ENCODE assay signal across 8 mouse cellular contexts in genomic region chr12:110889036-110890020, GRCm38 (mm10). TPM values are rescaled to one million over a fixed set of nuclear protein-coding genes. Genes with fewer than 3 reads are reported as not detected.
DNase-seq lines count a peak whose midpoint lies in the region; ATAC-seq lines count a peak whose summit lies in the region.

Cinp (minus strand) TSS chr12:110889145.
Tecpr2 (plus strand) TSS chr12:110889264.

- under 1% methylated on average over 72 of the region's 74 CpGs for WGBS in hindbrain, embryonic 12.5 days

- peak within 1 kb of the TSS; percentile 95 for H3K4me2 ChIP-seq in hindbrain, embryonic 12.5 days (replicated peaks)

- H3K27me3 ChIP-seq in hindbrain, embryonic 12.5 days, result no peaks in the 10 kb centered on the region

- ATAC-seq in hindbrain, embryonic 12.5 days (ENCODE audit: low FRiP score), result peak; percentile 99

- peaks cover 21% of the 10 kb centered on the region for H3K4me1 ChIP-seq in hindbrain, embryonic 12.5 days

- peak within 1 kb of the TSS; percentile 86 for H3K9ac ChIP-seq in hindbrain, embryonic 12.5 days

- no peaks in the 10 kb centered on the region for H3K9me3 ChIP-seq in hindbrain, embryonic 12.5 days (replicated peaks)

- H3K4me3 ChIP-seq in hindbrain, embryonic 12.5 days, result peak within 1 kb of the TSS; percentile 87

- H3K27ac ChIP-seq in hindbrain, embryonic 12.5 days, result peak within 1 kb of the TSS; percentile 95

- H3K36me3 ChIP-seq in hindbrain, embryonic 12.5 days, result no peaks in the 10 kb centered on the region

- peak; percentile 98 for DNase-seq in NIH3T3 (ENCODE audit: low read depth)
- peak; percentile 97 to 98 for DNase-seq in cerebellum, postnatal 10 days
- DNase-seq in frontal cortex, postnatal 10 days (ENCODE audit: low spot score in 2 of 2), result peak; percentile 95 to 96
- peak; percentile 93 to 98 for DNase-seq in layer of hippocampus, postnatal 14 days (ENCODE audit: low spot score in 2 of 2)
- peak; percentile 95 for DNase-seq in lung, postnatal 14 days
- peak; percentile 94 for DNase-seq in retina, adult 2 months (ENCODE audit: low read depth, low spot score)
- DNase-seq in thymus, postnatal 36 days, result peak; percentile 93 to 98

RNA-seq across cellular contexts. Expression of gene Cinp, which starts in this region (rescaled TPM):
- polyA plus RNA-seq in hindbrain, embryonic 12.5 days (2016; fragmentation: Nextera tagmentation; extraction: Ambion mirVana), result 60.9 and 61.5 TPM in 2 replicates
- total RNA-seq in layer of hippocampus, postnatal 14 days (2021), result 10 to 100 TPM; 83.3 to 87.3 TPM

RNA-seq across cellular contexts. Expression of gene Tecpr2, which starts in this region (rescaled TPM):
- 8.4 and 8.8 TPM in 2 replicates for polyA plus RNA-seq in hindbrain, embryonic 12.5 days (2016; fragmentation: Nextera tagmentation; extraction: Ambion mirVana)
- total RNA-seq in layer of hippocampus, postnatal 14 days (2021), result 10 to 100 TPM; 38.5 to 39.7 TPM

Comparison
In these comparisons a context has a peak if more than half of its experiments do, and no peak if none do; other contexts are left out.
1. Peak in every context shown above with its lines: DNase-seq, ATAC-seq, H3K4me3 ChIP-seq and H3K27ac ChIP-seq.